In genomic region chr10:89589877-89590276, GRCm38 (mm10) we compare ENCODE assay signal across 26 mouse cellular contexts. TPM values are rescaled to one million over a fixed set of nuclear protein-coding genes. Genes with fewer than 3 reads are reported as not detected.
A peak's percentile ranks its signal among the peaks of the same experiment; 100 is the strongest.
DNase-seq lines count a peak whose midpoint lies in the region; ATAC-seq lines count a peak whose summit lies in the region.
"Had no signal": no experiment of that assay in that cellular context is flagged by ENCODE, and none has a peak within 500 bp of the region (broad histone marks: within the 10 kb centered on the region; RNA-seq: fewer than 3 reads in every experiment).

No protein-coding gene starts in this region.

- no peak overlapping the region for H3K9ac ChIP-seq in neural tube, embryonic 15.5 days (replicated peaks)
- H3K9ac ChIP-seq: embryonic facial prominence, embryonic 13.5 days; embryonic facial prominence, embryonic 15.5 days; forebrain, embryonic 12.5 days had no signal

- peaks cover 4% of the 10 kb centered on the region; the same call in 1 of the 2 replicates for H3K4me1 ChIP-seq in neural tube, embryonic 15.5 days
- H3K4me1 ChIP-seq: embryonic facial prominence, embryonic 13.5 days; embryonic facial prominence, embryonic 15.5 days had no signal

- H3K27me3 ChIP-seq in neural tube, embryonic 15.5 days (replicated peaks): no peaks in the 10 kb centered on the region
- H3K27me3 ChIP-seq: embryonic facial prominence, embryonic 13.5 days; embryonic facial prominence, embryonic 15.5 days; forebrain, embryonic 12.5 days; Patski had no signal

- H3K36me3 ChIP-seq in neural tube, embryonic 15.5 days: no peaks in the 10 kb centered on the region
- H3K36me3 ChIP-seq: embryonic facial prominence, embryonic 13.5 days; embryonic facial prominence, embryonic 15.5 days; forebrain, embryonic 10.5 days; forebrain, embryonic 12.5 days; G1E had no signal

- peak; percentile 65 for ATAC-seq in CD4-positive, CD25-positive, alpha-beta regulatory T cell, adult 4 months
- peak; percentile 59 for ATAC-seq in activated CD4-positive, CD25-positive, alpha-beta regulatory T cell, adult 4 months
- no peak for ATAC-seq in neural tube, embryonic 15.5 days (ENCODE audit: low FRiP score)
- ATAC-seq: forebrain, embryonic 14.5 days; forebrain, embryonic 16.5 days; Patski had no signal

- no peaks in the 10 kb centered on the region for H3K9me3 ChIP-seq in neural tube, embryonic 15.5 days (replicated peaks)
- H3K9me3 ChIP-seq: embryonic facial prominence, embryonic 13.5 days; embryonic facial prominence, embryonic 15.5 days; forebrain, embryonic 10.5 days; forebrain, embryonic 12.5 days; G1E had no signal

- 86% methylated on average over 1 of the region's 1 CpGs for WGBS in neural tube, embryonic 15.5 days

- H3K27ac ChIP-seq in neural tube, embryonic 15.5 days (replicated peaks): no peak overlapping the region
- H3K27ac ChIP-seq: embryonic facial prominence, embryonic 13.5 days; embryonic facial prominence, embryonic 15.5 days; forebrain, embryonic 10.5 days; forebrain, embryonic 12.5 days had no signal

- no peak for DNase-seq in gastrocnemius, adult 8-10 months (ENCODE audit: low spot score in 2 of 2)
- DNase-seq in kidney, postnatal 25 days: no peak
- DNase-seq: adrenal gland, adult 2 months; adrenal gland, postnatal 10 days; adrenal gland, postnatal 25 days; cerebellum, adult 11 months; cerebellum, adult 18-20 months; cerebellum, adult 8-10 months; cerebellum, adult 9-11 months; cerebellum, postnatal 14 days; cerebellum, postnatal 36 days; embryo, embryonic 11 days had no signal

- no peak overlapping the region for H3K4me3 ChIP-seq in neural tube, embryonic 15.5 days (replicated peaks)
- H3K4me3 ChIP-seq: embryonic facial prominence, embryonic 13.5 days; embryonic facial prominence, embryonic 15.5 days; erythroblast, embryonic 14.5 days; forebrain, embryonic 10.5 days; forebrain, embryonic 12.5 days had no signal

- H3K4me2 ChIP-seq in neural tube, embryonic 15.5 days: no peak overlapping the region
- H3K4me2 ChIP-seq: embryonic facial prominence, embryonic 13.5 days; embryonic facial prominence, embryonic 15.5 days; forebrain, embryonic 12.5 days had no signal

RNA-seq across cellular contexts. Expression of gene Slc17a8, which starts 31.2 kb away (rescaled TPM):
- polyA plus RNA-seq in CD4-positive, CD25-positive, alpha-beta regulatory T cell, adult 4 months (2017; shearing (Covaris generic)): not detected
- polyA plus RNA-seq in activated CD4-positive, CD25-positive, alpha-beta regulatory T cell, adult 4 months (2017; shearing (Covaris generic)): under 1 TPM in 1 of 2 experiments, not detected in 1; 0.29 TPM
- total RNA-seq in gastrocnemius, adult 8-10 months (2022): not detected
- 0.54 and 0.68 TPM in 2 replicates for polyA plus RNA-seq in neural tube, embryonic 15.5 days (2015; fragmentation: Nextera tagmentation; extraction: Ambion mirVana)
- total RNA-seq: adrenal gland, adult 2 months; common myeloid progenitor, adult 5-6 weeks had no signal
- polyA plus RNA-seq: adrenal gland, adult 2 months; embryonic facial prominence, embryonic 13.5 days; erythroblast, embryonic 14.5 days; G1E had no signal

RNA-seq across cellular contexts. Expression of gene Nr1h4, which starts 56.5 kb away (rescaled TPM):
- polyA plus RNA-seq in CD4-positive, CD25-positive, alpha-beta regulatory T cell, adult 4 months (2017; shearing (Covaris generic)): not detected
- not detected for polyA plus RNA-seq in activated CD4-positive, CD25-positive, alpha-beta regulatory T cell, adult 4 months (2017; shearing (Covaris generic))
- under 1 TPM in 1 of 4 experiments, not detected in 3; 0.19 TPM for total RNA-seq in gastrocnemius, adult 8-10 months (2022)
- polyA plus RNA-seq in neural tube, embryonic 15.5 days (2015; fragmentation: Nextera tagmentation; extraction: Ambion mirVana): 3.1 TPM in 1 of 2 replicates, not detected in the other
- total RNA-seq: common myeloid progenitor, adult 5-6 weeks; G1E had no signal
- polyA plus RNA-seq: embryonic facial prominence, embryonic 11.5 days; embryonic facial prominence, embryonic 13.5 days; embryonic facial prominence, embryonic 15.5 days; erythroblast, embryonic 14.5 days; forebrain, embryonic 10.5 days; forebrain, embryonic 12.5 days; G1E had no signal
